Mouse (Mus musculus): ENCODE results near the gene 1700016K19Rik.

The 1700016K19Rik gene

GRCm38 (mm10) chr11:75999440-76000155, at the start of gene 1700016K19Rik:
Gene 1700016K19Rik (plus strand): TSS chr11:75999912.
- peak; percentile 85 to 88 for DNase-seq (ENCODE audit: low spot score in 2 of 2)

- no peak for DNase-seq (ENCODE audit: low spot score in 2 of 2)
These were observed 49.3 kb upstream of the 1700016K19Rik start for GRCm38 (mm10) chr11:75950459-75950858.

- no peak for DNase-seq (ENCODE audit: low spot score in 2 of 2)
These were observed 47.8 kb upstream of the 1700016K19Rik start for GRCm38 (mm10) chr11:75951895-75952294.

GRCm38 (mm10) chr11:75954896-75955295, 44.8 kb upstream of the 1700016K19Rik start:
- no peak for DNase-seq (ENCODE audit: low spot score in 2 of 2)

GRCm38 (mm10) chr11:75956651-75957050, 43.1 kb upstream of the 1700016K19Rik start:
- no peak for DNase-seq (ENCODE audit: low spot score in 2 of 2)

GRCm38 (mm10) chr11:75957124-75957832, 42.4 kb upstream of the 1700016K19Rik start:
- no peak for DNase-seq (ENCODE audit: low spot score in 2 of 2)

GRCm38 (mm10) chr11:75961782-75962181, 37.9 kb upstream of the 1700016K19Rik start:
- DNase-seq (ENCODE audit: low spot score in 2 of 2) = no peak

- DNase-seq (ENCODE audit: low spot score in 2 of 2) = peak; percentile 19 to 24
These were observed 35.8 kb upstream of the 1700016K19Rik start for GRCm38 (mm10) chr11:75963730-75964475.

GRCm38 (mm10) chr11:75964476-75964730, 35.3 kb upstream of the 1700016K19Rik start:
- no peak for DNase-seq (ENCODE audit: low spot score in 2 of 2)

GRCm38 (mm10) chr11:75965674-75966400, 33.9 kb upstream of the 1700016K19Rik start:
- DNase-seq (ENCODE audit: low spot score in 2 of 2) = no peak

GRCm38 (mm10) chr11:75966401-75967372, 33.0 kb upstream of the 1700016K19Rik start:
- DNase-seq (ENCODE audit: low spot score in 2 of 2) = peak; percentile 52 to 57

GRCm38 (mm10) chr11:75968761-75969160, 31.0 kb upstream of the 1700016K19Rik start:
- no peak for DNase-seq (ENCODE audit: low spot score in 2 of 2)

- no peak for DNase-seq (ENCODE audit: low spot score in 2 of 2)
These were observed 29.1 kb upstream of the 1700016K19Rik start for GRCm38 (mm10) chr11:75970629-75971028.

GRCm38 (mm10) chr11:75972188-75972587, 27.5 kb upstream of the 1700016K19Rik start:
- no peak for DNase-seq (ENCODE audit: low spot score in 2 of 2)

GRCm38 (mm10) chr11:75972916-75973567, 26.7 kb upstream of the 1700016K19Rik start:
- DNase-seq (ENCODE audit: low spot score in 2 of 2) = no peak

- DNase-seq (ENCODE audit: low spot score in 2 of 2) = no peak
These were observed 25.7 kb upstream of the 1700016K19Rik start for GRCm38 (mm10) chr11:75973988-75974387.

GRCm38 (mm10) chr11:75976748-75977147, 23.0 kb upstream of the 1700016K19Rik start:
- no peak for DNase-seq (ENCODE audit: low spot score in 2 of 2)

GRCm38 (mm10) chr11:75978051-75978450, 21.7 kb upstream of the 1700016K19Rik start:
- DNase-seq (ENCODE audit: low spot score in 2 of 2) = no peak

GRCm38 (mm10) chr11:75980413-75980812, 19.3 kb upstream of the 1700016K19Rik start:
- DNase-seq (ENCODE audit: low spot score in 2 of 2) = no peak

- DNase-seq (ENCODE audit: low spot score in 2 of 2) = no peak
These were observed 16.5 kb upstream of the 1700016K19Rik start for GRCm38 (mm10) chr11:75983194-75983593.

All from right cerebral cortex, adult 2 months (tissue).